In genomic region chr5:111730560-111731167, GRCm38 (mm10) we compare ENCODE assay signal across 15 mouse cellular contexts. TPM values are rescaled to one million over a fixed set of nuclear protein-coding genes. Genes with fewer than 3 reads are reported as not detected.
A peak's percentile ranks its signal among the peaks of the same experiment; 100 is the strongest.
DNase-seq lines count a peak whose midpoint lies in the region; ATAC-seq lines count a peak whose summit lies in the region.
"Had no signal": no experiment of that assay in that cellular context is flagged by ENCODE, and none has a peak within 500 bp of the region (broad histone marks: within the 10 kb centered on the region; RNA-seq: fewer than 3 reads in every experiment).

No protein-coding gene starts in this region.

- H3K9ac ChIP-seq in forebrain, embryonic 14.5 days (ENCODE audit: low read length), result peak overlapping the region; percentile 14; the same call in 1 of the 2 replicates
- no peak overlapping the region; the same call in 1 of the 2 replicates for H3K9ac ChIP-seq in midbrain, embryonic 11.5 days (ENCODE audit: low read length)
- H3K9ac ChIP-seq: liver, embryonic 12.5 days had no signal

- peaks cover 12% of the 10 kb centered on the region for H3K4me1 ChIP-seq in forebrain, embryonic 14.5 days (ENCODE audit: control insufficient read depth, insufficient read depth, low read length)
- peaks cover 10% of the 10 kb centered on the region for H3K4me1 ChIP-seq in midbrain, embryonic 11.5 days (ENCODE audit: control insufficient read depth, insufficient read depth, low read length)
- H3K4me1 ChIP-seq: liver, embryonic 12.5 days; megakaryocyte, embryonic 14.5 days had no signal

- peak; percentile 31 to 52 for DNase-seq in kidney, postnatal 4 days
- DNase-seq in kidney, adult 9 months, result no peak
- peak; percentile 45 for DNase-seq in forebrain, embryonic 14.5 days (ENCODE audit: low spot score)
- DNase-seq in midbrain, embryonic 11.5 days (ENCODE audit: low spot score, missing footprints), result peak; percentile 90
- DNase-seq in retina, postnatal 7 days (ENCODE audit: low read depth, low spot score), result peak; percentile 32
- DNase-seq in layer of hippocampus, postnatal 25 days (ENCODE audit: extremely low spot score in 1 of 2, low spot score in 1 of 2), result no peak
- no peak for DNase-seq in gastrocnemius, postnatal 10 days
- no peak for DNase-seq in urinary bladder, postnatal 10 days (ENCODE audit: low spot score)
- DNase-seq: adrenal gland, postnatal 14 days; cerebellum, postnatal 10 days; right cerebral cortex, postnatal 14 days; thymus, postnatal 14 days had no signal

- H3K27ac ChIP-seq in forebrain, embryonic 14.5 days (ENCODE audit: low read depth, low read length), result peak overlapping the region; percentile 66
- 0 out of 2 replicates have a peak overlapping the region, but pooled peaks have one; percentile 7 for H3K27ac ChIP-seq in midbrain, embryonic 11.5 days (ENCODE audit: low read depth, low read length)
- H3K27ac ChIP-seq: liver, embryonic 12.5 days had no signal

- no peak overlapping the region for H3K4me2 ChIP-seq in forebrain, embryonic 14.5 days (ENCODE audit: low read length)
- H3K4me2 ChIP-seq in midbrain, embryonic 11.5 days, result no peak overlapping the region
- H3K4me2 ChIP-seq: liver, embryonic 12.5 days had no signal

- no peak overlapping the region for H3K4me3 ChIP-seq in forebrain, embryonic 14.5 days (ENCODE audit: low read depth, low read length)
- H3K4me3 ChIP-seq in midbrain, embryonic 11.5 days (ENCODE audit: low read depth, low read length), result no peak overlapping the region
- H3K4me3 ChIP-seq: liver, embryonic 12.5 days had no signal

- H3K36me3 ChIP-seq in forebrain, embryonic 14.5 days (ENCODE audit: control insufficient read depth, insufficient read depth, low read length), result no peaks in the 10 kb centered on the region
- no peaks in the 10 kb centered on the region for H3K36me3 ChIP-seq in midbrain, embryonic 11.5 days (ENCODE audit: control insufficient read depth, insufficient read depth, low read length)
- H3K36me3 ChIP-seq: liver, embryonic 12.5 days had no signal

- WGBS in forebrain, embryonic 14.5 days, result 18% methylated on average over 16 of the region's 16 CpGs
- WGBS in midbrain, embryonic 11.5 days, result 34% methylated on average over 16 of the region's 16 CpGs

- no peaks in the 10 kb centered on the region for H3K9me3 ChIP-seq in forebrain, embryonic 14.5 days (replicated peaks; ENCODE audit: control insufficient read depth, low read length)
- H3K9me3 ChIP-seq in midbrain, embryonic 11.5 days (ENCODE audit: control insufficient read depth, low read length), result no peaks in the 10 kb centered on the region; the same call in 1 of the 2 replicates
- H3K9me3 ChIP-seq: liver, embryonic 12.5 days had no signal

- peak; percentile 52 for ATAC-seq in forebrain, embryonic 14.5 days
- ATAC-seq in midbrain, embryonic 11.5 days (ENCODE audit: low FRiP score), result peak; percentile 19; the same call in 1 of the 2 replicates
- ATAC-seq: liver, embryonic 12.5 days had no signal

- H3K27me3 ChIP-seq in forebrain, embryonic 14.5 days (replicated peaks; ENCODE audit: control insufficient read depth, insufficient read depth, low read length), result no peaks in the 10 kb centered on the region
- H3K27me3 ChIP-seq in midbrain, embryonic 11.5 days (ENCODE audit: control insufficient read depth, insufficient read depth, low read length), result peaks cover 7% of the 10 kb centered on the region; the same call in 1 of the 2 replicates
- H3K27me3 ChIP-seq: liver, embryonic 12.5 days had no signal

RNA-seq across cellular contexts. Expression of gene Gm26897, which starts 3.1 kb away (rescaled TPM):
- not detected in 2 replicates for polyA plus RNA-seq in forebrain, embryonic 14.5 days (2014; fragmentation: Nextera tagmentation; extraction: Ambion mirVana)
- polyA plus RNA-seq in midbrain, embryonic 11.5 days (2014; fragmentation: Nextera tagmentation; extraction: Ambion mirVana), result not detected in 2 replicates
- not detected for total RNA-seq in layer of hippocampus, postnatal 25 days (2021)
- total RNA-seq in gastrocnemius, postnatal 10 days (2021), result not detected
- total RNA-seq: adrenal gland, postnatal 14 days had no signal
- polyA plus RNA-seq: heart, embryonic 16.5 days; liver, embryonic 12.5 days had no signal

Comparison
In these comparisons a context has a peak if more than half of its experiments do, and no peak if none do; other contexts are left out.
1. DNase-seq: peak in kidney, postnatal 4 days (2 of 2), forebrain, embryonic 14.5 days (single experiment), midbrain, embryonic 11.5 days (single experiment) and retina, postnatal 7 days (single experiment); none in kidney, adult 9 months (single experiment), layer of hippocampus, postnatal 25 days (0 of 2), gastrocnemius, postnatal 10 days (single experiment) and urinary bladder, postnatal 10 days (single experiment).